Mouse (Mus musculus) layer of hippocampus, adult 2 months (tissue): ENCODE results near the gene Gstm5. TPM values are rescaled to one million over a fixed set of nuclear protein-coding genes. Genes with fewer than 3 reads are reported as not detected.
A peak's percentile ranks its signal among the peaks of the same experiment; 100 is the strongest.
"Not testable (repeated sequence)": the region's sequence is repeated elsewhere in the genome, so short reads cannot be mapped to it uniquely, and the experiment has no call there.

ENCODE experiments used
- DNase-seq, 2 experiments: peaks; one replicate each; pipeline ENCODE4 v3.0.0; 2022; ENCODE audit warnings: low spot score in 2 of 2
- H3K27ac ChIP-seq: fragments of 200-600 bp; 2 replicates; pipeline ENCODE4 v1.8.1; 2022
- H3K4me3 ChIP-seq: fragments of 200-600 bp; 2 replicates; pipeline ENCODE4 v1.8.1; 2022; ENCODE audit warnings: mild to moderate bottlenecking
- CTCF ChIP-seq: fragments of 200-600 bp; conservative IDR thresholded peaks from 2 replicates; pipeline ENCODE4 v1.8.1; 2022; ENCODE audit warnings: antibody characterized with exemption, mild to moderate bottlenecking, moderate library complexity
- total RNA-seq, 2 experiments: library from RNA; stranded (reverse); gene quantifications; 2 replicates each; pipeline ENCODE4 v1.2.3; 2021

Gene Gstm5
- total RNA-seq, 2 experiments from 2014 or later, result 282 to 304 TPM

DNA sequence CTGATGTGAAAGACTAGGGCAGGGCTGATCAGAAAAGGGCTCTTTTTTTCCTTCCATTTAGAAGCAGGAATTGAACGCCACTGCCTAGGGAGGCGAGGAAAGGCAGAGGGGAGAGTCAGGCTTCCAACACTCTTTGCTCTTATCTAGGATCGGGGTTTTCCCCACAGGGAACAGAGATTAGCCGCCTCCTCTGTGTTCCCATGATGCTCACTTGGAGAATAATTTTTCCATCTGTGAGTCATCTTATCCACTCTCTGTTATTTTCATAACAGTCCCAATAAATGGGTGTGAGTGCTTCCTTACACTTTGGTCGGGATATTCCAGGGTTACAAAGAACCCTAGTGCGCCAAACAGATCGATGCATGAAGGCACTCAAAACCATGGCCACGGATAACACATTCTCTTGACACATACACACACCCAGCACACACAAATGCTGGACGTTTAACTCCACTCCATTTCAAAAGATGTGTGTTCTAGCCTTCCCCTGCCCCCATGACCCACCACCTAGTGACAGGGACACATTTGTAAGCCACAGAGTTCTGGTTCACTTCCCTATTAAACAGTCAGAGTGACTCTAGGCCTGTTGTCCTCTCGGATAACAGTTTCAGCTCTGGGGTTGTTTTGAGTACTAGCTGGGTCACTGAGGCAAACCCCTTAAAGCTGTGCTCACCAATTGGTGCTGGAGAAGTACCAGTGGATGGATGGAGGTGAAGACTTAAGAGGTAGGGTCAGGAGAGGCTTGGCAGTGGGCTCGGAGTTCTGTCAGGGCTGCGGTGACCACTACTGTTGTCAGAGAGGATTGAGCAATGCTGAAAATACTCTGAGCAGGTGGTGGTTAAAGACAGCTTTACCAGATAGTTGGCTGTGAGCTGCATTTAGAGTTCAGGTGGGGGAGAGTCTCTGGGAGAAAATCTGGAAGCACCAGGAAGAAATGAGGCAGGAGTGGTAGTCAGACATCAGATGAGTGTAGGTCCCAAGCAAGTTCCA, 17.6 kb upstream of the Gstm5 start:
- DNase-seq, result no peak
- no peak overlapping the region for H3K4me3 ChIP-seq
- no peak overlapping the region for H3K27ac ChIP-seq
- TF ChIP-seq CTCF, result no peak

DNA sequence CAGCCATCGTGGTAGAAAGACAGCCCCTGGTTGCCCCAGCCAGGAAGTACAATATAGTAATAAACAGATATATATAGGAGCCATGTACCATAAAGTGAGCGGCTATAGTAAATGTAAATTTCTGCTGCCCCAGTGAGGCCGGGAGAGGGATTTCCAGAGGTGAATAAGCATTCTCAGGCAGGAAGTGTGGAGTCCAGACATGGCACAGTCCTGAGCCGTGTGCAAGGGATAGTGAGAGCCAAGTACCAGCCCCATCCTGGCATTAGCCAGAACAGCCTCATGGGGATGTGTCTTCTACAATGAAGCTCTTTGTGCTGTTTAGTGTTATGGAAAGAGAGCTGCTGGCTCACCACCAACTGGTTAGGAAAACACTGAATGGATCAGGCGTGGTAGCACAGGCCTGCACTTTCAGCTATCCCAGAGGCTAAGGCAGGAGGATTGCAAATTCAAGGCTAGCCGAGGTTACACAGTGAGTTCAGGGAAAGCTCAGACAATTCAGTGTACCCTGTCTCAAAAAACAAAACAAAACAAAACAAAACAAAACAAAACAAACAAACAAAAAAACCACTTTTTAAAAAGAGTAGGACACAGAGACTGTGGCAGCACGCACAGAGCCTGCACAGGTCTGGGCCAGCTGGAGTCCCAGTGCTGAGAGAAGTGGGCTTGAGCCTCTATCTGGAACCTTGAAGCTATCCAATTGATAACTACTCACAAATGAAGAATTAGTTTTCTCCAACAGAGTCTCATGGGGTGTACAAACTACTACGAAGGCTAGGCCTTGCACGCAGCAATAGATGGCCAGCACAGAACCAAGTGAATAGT, 7.7 kb upstream of the Gstm5 start:
- peak; percentile 49 for TF ChIP-seq CTCF
- Histone ChIP-seq H3K4me3 (no peak overlapping the region), H3K27ac (peak overlapping the region; percentile 93)
- DNase-seq, result peak; percentile 67 to 86

DNA sequence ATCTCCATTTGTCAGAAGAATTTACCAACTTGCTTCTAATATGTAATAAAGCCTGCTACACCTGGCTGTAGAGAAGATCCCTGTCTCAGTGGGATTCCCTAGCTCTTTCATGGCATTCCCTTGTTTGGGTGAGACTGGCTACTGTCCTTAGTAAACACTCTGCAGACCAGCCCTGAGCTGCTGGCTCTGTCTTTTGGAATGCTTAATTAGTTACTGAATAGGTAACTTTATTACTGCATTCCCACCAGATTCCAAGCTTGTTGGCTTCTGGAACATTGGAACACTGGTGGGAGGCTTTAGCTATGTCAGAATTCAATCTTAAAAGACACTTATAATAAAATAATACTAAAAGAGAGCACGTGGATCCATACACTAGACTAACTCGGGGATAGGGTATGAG, 6.4 kb upstream of the Gstm5 start:
- H3K27ac ChIP-seq, result peak overlapping the region; percentile 93
- H3K4me3 ChIP-seq, DNase-seq: not testable (repeated sequence)

DNA sequence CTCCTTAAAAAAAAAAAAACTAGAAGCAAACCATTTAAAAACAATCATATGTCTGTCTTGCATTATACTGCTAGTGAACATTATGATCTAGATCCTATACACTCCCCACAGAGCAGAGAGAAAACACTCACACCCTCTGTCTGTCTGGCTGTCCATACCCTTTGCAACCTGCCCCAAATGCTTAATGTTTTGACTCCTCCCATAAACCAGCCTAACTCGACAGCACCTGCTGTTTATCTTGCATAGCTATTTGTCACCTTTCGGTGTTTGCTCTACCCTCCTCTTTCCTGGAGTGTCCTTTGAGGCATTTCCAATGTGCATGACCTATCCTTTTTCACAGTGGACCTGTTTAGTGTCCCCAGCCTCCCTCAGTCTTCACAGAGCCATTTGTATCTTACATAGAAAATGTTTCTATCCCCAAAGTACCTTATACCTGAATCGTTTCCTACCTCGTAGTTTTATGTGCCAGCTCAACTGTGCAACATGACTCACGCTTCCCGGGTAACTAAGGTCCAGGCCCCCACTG, 364 bp upstream of the Gstm5 start:
- Histone ChIP-seq H3K4me3 (peak overlapping the region; percentile 88), H3K27ac (peak overlapping the region; percentile 99)
- no peak for TF ChIP-seq CTCF
- no peak for DNase-seq

DNA sequence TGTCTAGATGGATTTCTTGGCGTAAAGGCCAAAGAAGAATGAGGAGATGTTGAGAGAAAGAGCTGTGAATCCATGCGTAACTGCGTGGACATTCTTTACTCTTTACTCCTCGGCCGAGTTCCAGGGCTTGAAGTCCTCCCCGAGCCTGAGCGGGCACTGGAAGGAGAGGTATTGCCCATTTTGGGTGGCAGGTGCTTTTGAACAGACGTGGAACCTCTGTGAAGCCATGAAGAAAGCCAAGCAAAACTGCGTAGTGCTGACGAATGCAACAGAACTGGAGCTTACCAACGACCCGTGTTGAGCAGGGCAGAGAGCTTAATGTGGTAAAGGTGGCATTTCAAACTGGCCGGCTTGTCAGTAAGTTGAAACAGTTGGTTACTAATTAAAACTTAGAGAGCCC, 3.1 kb downstream of the Gstm5 start:
- TF ChIP-seq CTCF, result no peak
- Histone ChIP-seq H3K4me3 (no peak overlapping the region), H3K27ac (no peak overlapping the region)
- no peak for DNase-seq

DNA sequence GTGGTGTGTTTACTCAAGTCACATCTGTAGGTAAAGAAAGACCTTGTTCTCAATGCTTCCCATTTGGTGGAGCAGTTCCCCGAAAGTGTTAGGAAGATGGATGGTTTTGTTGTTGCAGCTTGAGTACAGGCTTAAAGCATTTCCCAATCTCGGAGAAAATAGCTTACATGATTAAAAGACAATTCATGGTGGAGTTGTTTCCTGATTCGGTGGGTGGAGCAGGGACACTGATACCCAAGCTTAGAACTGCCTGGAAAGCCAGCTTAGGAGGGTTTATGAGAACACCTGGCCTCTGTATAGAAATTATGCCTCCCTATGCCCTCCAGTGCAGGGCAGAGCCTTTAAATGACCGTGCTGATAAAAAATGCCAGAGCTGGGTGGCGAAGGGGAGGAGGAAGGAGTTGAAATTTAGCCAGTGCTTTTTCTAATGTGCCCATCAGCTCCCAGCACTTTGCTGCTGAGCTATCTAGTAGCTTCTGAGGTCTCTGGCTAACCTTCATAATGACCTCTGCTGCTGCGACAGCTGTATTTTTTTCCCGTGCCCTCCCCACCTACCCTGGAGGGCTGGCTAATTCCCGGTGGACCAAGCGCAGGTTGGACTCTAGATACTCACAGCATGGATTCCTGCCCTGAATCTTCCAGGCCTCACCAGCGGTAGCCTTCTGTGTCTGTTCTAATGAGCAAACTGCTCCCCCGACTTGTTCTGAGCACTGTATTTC, 5.5 kb downstream of the Gstm5 start:
- no peak overlapping the region for H3K27ac ChIP-seq
- DNase-seq, result no peak
- no peak overlapping the region for H3K4me3 ChIP-seq
- no peak for TF ChIP-seq CTCF

DNA sequence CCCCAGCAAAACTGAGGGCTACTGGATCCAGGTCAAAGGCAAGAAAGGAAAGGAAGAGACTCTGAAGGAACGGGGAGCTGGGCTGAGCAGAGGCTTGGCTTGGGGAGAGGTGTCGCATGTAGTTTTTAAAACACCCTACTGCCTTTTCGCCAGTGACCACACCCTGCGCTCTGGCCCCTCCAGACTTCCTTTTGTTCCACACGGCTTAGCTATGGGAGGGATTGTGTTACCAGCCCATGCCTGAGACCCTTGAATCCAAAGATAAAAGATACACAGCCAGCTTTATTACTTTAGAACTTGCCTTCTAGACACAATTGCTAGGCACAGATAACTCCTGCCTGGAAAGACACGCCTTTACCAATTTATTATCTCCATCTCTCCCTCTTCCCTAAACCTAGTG, 10.3 kb downstream of the Gstm5 start:
- H3K4me3 ChIP-seq, result no peak overlapping the region
- H3K27ac ChIP-seq, result no peak overlapping the region
- TF ChIP-seq CTCF, result no peak
- DNase-seq, result no peak

DNA sequence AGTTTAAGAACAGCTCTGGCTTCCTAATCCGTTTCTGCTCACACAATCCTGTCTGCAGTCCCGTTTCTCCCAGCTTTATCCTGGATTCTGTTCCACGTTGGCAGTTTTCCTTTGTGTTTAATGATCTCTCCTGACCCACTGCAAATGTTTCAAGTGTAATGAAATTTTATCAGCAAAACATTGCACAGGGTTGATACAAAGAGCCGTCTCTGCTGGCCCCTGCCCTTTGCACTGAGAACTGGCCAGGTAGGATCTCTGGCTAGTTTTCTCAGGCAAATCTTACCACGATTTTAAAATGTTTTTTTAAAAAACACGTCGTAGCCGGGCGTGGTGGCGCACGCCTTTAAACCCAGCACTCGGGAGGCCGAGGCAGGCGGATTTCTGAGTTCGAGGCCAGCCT, 21.1 kb downstream of the Gstm5 start:
- no peak for DNase-seq
- no peak overlapping the region for H3K4me3 ChIP-seq
- no peak overlapping the region for H3K27ac ChIP-seq
- TF ChIP-seq CTCF, result no peak

DNA sequence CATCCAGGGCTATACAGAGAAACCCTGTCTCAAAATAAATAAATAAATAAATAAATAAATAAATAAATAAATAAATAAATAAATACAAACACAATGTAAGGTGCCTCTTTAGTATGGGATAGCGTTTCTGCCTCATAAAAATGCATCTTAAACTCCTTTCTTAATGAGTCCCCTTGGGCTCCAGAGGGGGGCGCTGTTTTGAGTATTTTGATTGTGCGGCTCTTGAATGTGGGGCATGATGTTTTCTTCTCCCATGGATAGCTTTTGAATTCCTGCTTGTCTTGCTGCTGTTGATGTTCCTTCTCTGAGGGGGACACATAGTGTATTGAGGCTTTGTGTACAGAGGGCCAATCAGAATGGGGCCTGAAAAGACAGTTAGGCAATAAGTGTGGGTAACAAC, 21.5 kb downstream of the Gstm5 start:
- no peak for DNase-seq
- H3K4me3 ChIP-seq, result no peak overlapping the region
- TF ChIP-seq CTCF, result peak; percentile 71
- no peak overlapping the region; the same call in 1 of the 2 replicates for H3K27ac ChIP-seq

DNA sequence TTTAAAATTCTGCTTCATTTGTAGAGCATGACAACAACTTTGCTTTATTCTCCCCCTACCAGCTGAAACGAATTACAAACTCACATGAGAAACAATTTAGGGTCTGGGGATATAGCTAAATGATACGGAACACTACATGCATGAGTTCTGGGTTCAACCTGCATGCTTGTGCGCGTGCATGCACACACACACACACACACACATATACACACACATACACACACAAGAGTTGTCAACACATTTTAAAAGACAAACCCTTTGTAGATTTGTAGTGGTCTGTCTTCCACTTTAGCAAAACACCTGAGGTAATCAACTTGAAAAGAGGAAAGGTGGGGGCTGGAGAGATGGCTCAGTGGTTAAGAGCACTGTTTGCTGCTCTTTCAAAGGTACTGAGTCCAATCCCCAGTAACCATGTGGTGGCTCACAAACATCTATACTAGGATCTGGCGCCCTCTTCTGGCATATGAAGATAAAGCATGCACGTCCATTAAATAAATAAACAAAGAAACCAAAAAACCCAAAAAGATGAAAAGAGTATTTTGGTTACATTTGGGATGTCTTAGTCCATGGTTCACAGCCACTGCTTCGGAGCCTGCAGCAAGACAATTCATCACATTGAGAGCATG, 22.3 kb downstream of the Gstm5 start:
- no peak overlapping the region for H3K27ac ChIP-seq
- no peak overlapping the region for H3K4me3 ChIP-seq
- peak; percentile 51 to 76 for DNase-seq
- peak; percentile 91 for TF ChIP-seq CTCF

DNA sequence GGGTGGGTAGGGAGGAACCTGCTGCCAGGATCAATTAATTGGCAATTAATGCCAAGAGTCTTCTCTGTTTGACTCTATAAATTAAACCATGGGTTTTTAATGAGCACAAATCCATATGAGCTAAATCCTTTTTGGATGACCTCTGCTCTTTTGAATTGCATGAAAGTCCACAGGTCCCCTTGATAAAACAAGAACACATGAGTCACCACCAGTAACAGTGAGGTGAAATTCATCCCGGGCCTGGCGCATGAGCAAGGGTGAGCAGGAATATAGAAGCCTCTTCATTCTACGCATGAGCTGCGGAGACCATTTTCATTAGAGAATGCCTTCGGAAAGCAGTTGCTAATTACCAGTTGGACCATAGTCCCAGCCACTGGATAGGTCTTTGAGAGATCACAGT, 24.7 kb downstream of the Gstm5 start:
- no peak for DNase-seq
- Histone ChIP-seq H3K4me3 (no peak overlapping the region), H3K27ac (no peak overlapping the region)
- TF ChIP-seq CTCF, result no peak

DNA sequence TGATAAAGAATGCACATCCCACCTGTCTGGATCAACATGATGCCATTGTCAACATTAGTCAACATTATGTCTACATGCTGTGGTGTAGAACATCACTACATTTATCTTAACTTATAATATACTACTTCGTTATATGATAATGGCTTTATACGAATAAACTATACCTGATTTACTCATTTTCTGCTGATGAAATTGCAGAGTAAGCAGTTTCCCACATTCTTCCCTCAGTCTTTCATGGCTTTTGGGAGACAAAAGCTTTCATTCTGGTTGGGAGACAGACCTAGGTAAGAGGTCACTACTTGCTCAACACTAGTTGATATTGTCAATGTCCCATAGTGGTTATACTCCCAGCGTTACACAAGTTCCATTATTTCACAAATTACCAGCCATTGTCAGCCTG, 29.7 kb downstream of the Gstm5 start:
- no peak for TF ChIP-seq CTCF
- no peak overlapping the region for H3K4me3 ChIP-seq
- no peak overlapping the region for H3K27ac ChIP-seq
- no peak for DNase-seq

DNA sequence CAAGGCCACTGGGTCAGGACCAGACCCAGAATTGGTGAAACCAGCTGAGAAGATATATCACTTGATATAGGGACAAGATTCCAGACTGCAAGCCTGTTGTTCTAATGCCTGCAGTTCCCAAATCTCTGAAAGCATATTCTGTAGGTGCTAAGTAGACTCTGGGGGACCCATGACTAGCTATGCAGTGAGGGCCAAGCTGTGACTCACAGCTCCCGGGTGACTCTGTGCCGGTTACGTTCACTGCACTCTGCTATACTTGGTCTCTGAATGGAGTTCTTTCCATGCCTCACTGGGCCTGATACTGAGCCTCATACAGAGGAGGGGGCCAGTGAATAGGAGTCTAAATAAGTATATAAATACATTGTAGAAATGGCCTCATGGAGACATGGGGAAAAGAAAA, 32.2 kb downstream of the Gstm5 start:
- H3K4me3 ChIP-seq, result no peak overlapping the region
- no peak for DNase-seq
- peak overlapping the region; percentile 14; the same call in 1 of the 2 replicates for H3K27ac ChIP-seq
- no peak for TF ChIP-seq CTCF
